Mouse (Mus musculus) retina, postnatal 1 day (tissue): Measurements from ENCODE around the gene Ddah2.
"Not testable (repeated sequence)": the region's sequence is repeated elsewhere in the genome, so short reads cannot be mapped to it uniquely, and the experiment has no call there.

ENCODE experiments used
- DNase-seq: peaks from one replicate; pipeline ENCODE4 v3.0.0-alpha.2; 2012

Ddah2 gene

GRCm38 (mm10) chr17:35028315-35028714, 30.5 kb upstream of the Ddah2 start:
- no peak for DNase-seq

GRCm38 (mm10) chr17:35029691-35030532, 28.9 kb upstream of the Ddah2 start:
- DNase-seq = peak; percentile 75

- no peak for DNase-seq
Measured at GRCm38 (mm10) chr17:35031272-35031671, 27.6 kb upstream of the Ddah2 start.

DNA sequence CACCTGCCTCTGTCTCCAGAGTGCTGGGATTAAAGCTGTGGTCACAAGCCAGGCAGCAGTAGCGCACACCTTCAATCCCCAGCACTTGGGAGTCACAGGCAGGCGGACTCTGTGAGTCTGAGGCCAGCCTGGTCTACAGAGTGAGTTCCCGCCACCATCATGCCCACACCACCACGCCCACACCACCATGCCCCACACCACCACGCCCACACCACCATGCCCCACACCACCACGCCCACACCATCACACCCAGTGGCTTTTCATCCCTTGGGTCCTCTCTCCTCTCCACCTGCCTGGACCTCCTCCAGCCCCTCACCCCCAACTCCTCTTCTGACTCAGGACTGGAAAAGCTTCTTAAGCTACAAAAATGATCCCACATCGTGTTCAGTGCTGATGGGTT, 27.0 kb upstream of the Ddah2 start:
- no peak for DNase-seq

- peak; percentile 52 for DNase-seq
Measured at GRCm38 (mm10) chr17:35032323-35032870, 26.4 kb upstream of the Ddah2 start.

DNA sequence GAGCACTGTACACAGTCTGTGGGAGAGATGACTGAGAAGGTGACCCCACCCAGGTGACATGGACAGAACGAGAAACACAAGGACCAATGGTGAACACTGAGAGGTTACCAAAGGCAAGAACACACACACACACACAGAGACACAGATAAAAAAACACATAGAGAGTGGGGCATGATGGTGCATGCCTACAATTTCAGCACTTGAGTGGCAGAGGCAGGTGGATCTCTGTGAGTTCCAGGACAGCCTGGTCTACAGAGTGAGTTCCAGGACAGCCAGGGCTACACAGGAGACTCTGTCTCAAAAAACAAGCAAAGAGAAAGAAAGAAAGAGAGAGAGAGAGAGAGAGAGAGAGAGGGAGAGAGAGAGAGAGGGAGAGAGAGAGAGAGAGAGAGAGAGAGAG, 25.1 kb upstream of the Ddah2 start:
- DNase-seq = not testable (repeated sequence)

DNA sequence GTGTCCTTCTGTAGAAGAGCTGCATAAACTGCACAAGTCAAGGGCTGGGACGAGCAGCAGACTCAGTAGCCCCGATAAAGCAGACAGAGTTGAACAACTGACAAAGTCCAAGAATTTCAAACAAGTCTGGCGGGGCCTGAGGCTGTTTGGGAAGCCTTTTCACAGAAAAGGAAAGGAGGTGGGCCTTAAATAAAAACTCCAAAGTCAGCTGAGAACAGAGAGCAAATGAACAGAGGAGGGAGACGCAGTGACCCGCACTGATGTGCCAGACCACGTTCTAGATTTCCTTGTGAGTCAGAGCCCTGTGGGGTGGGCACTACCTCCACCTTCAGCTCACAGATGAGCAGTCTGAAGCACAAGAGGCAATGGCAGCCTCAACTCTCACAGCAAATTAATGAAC, 23.9 kb upstream of the Ddah2 start:
- DNase-seq = no peak

GRCm38 (mm10) chr17:35039121-35039873, 19.5 kb upstream of the Ddah2 start:
- DNase-seq = no peak

- no peak for DNase-seq
Measured at GRCm38 (mm10) chr17:35043794-35044193, 15.0 kb upstream of the Ddah2 start.

DNA sequence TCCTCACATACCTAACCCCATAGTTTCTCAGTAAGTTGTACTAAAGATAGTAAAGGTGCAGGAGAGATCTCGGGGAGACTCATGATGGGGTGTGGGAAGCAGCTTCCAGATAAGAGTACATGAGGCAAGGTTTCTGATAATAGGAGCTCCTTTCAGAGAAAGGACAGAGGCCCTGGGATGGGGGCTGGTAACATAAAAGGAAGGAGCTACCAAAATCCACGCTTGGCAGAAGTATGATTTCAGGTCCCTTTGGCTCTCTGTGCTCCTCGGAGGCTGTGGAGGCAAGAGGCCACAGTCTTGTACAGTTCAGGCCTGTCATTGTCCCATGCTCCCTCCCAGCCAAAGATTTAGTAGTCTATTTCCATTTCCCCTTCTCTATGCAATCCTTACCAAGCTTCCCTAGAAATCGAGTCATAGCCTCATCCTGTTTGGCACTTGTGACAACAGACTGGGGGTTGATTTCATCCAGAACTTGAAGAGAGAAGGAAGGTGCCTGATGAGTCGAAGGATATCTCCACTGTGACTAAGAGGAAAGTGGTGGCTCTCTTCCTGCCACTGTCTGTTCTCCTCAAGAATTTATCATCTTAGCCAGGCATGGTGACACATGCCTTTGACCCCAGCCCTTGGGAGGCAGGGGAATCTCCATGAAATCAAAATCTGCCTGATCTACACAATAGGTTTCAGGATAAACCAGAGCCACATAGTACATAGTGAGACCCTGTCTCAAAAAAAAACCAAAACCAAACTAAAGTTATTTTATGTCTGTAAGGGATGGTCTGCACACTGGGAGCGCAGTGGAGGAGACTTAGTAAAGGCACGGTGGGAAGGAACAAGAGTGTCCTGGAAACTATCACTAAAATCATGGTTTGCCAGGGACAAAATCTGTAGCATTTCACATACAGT, 13.7 kb upstream of the Ddah2 start:
- no peak for DNase-seq

DNA sequence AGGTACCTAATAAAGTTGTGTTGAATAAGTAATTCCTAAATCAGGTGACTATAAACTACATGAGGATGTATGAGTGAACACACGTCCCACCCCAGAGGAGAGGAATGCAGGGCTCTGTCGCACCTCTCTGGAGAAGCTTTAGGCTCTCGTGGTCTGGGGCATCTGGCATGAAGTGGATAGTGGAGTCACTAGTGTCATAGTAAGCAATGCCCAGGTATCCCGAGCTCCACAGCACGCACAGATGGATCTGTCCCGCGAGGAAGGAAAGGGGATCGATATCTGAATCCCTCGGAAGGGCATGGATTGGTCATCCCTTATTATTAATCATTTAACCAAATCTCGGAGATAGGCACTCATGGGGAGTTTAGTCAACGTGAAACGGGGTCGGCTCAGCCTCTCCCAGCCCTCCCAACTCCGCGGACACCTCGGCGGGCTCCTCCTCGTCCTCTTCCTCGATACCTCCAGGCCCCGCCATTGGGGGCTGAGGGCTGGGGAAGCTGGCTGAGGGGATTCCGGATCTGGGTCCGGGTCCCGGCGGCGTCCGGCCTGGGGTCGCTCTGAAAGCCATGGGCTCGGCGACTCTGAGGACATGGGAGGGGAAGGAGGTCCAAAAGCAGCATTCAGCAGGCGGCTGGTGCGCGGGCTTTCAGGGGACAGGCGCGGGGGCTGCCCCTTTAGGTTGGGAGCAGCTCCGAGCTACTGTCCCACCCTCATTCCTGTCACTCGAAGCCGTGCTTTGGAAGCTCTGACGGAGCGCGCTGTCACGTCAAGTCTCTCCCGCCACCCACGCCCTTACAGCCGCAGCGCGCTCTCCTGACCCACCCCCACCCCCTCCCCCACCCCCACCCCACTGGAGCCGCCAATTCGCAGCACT, 12.8 kb upstream of the Ddah2 start:
- no peak for DNase-seq

DNA sequence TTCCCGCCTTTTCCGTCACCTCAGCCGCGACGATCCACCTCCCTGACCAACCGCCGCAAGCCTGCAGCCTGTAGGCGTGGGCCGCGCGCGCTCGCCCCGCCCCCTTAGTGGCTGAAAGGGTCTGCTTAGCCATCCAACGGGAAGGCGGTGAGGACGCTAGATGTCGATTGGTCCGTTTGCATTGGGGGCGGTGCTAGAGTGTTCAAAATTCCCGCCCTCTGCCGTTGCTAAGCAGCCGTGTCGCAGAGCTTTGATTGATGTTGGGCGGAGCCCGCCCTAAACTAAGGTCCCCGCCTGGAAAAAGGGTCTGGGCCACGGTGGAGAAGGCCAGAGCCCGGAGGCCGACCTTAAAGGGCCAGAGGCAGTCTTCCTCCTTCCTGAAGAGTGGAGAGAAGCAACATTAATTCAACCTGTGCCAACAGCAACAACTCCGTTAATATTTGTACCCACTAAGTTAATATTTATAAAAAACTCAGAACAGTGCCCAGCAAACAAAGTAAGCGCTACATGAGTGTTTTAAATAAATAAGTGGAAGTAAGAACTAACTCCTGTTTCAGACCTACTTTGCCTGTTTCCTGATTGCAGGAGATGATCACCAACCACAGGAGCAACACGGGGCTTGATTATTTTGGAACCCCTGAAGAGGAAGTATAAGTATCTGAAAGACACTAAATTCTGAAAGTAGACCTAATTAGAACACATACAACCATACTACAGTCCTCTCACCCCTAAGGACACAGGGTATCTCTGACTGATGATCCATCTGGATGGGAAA, 12.0 kb upstream of the Ddah2 start, which contains the start of gene Msh5:
Gene Msh5, minus strand, starts transcription at position 65 of the 775 bp plus-strand sequence.
- DNase-seq = peak; percentile 100

DNA sequence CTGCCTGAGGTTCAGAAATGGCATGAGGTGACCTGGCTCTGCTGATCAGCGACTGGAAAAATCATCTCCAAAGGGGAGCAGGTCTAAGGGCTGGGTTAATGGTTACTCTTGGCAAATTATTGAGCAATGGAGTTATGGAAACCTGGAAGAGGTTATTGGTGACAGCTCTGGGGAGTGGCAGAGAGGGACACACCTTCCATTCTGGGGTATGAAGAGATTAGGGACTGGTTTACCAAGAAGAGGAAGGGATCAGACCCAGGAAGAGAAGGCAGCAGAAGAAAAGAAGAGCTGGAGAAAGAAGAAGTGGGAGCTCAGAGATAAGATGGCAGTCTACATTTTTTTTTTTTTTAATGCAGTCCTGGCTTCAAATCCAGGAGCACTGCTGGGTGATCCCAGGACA, 11.1 kb upstream of the Ddah2 start:
- DNase-seq = no peak

DNA sequence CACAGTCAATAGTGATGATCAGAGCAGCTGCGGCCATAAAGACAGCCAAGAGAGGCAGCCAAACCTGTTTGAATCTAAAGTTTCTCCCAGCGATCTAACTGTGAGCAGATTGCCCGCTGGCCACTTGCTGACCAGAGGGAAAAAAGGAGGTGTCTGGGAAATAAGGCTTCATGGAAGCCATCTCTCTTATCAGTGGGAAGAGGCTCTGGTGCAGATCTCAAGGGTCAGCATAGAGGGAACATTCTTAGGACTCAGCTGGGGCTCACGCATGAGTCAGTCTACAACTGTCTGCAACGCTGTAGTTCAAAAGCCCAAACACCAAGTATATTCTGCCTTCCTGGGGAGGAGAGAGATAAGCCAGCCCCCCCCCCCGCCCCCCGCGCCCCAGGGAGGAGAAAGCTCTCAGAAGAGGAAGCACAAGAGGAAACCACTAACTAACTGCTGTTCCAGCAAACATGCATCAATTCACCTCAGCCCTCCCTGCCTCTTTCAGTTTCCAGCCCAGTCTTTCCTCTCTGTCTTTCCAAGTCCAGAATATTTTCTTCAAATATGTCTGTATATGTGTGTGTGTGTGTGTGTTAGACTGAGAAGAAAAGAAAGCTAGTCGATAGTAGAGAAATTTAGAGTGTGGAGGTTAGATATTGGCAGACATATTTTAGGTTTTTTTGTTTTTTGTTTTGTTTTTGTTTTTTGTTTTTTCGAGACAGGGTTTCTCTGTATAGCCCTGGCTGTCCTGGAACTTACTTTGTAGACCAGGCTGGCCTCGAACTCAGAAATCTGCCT, 10.5 kb upstream of the Ddah2 start:
- DNase-seq = no peak

GRCm38 (mm10) chr17:35048932-35049440, 9.8 kb upstream of the Ddah2 start:
- no peak for DNase-seq

GRCm38 (mm10) chr17:35049561-35050016, 9.2 kb upstream of the Ddah2 start, which contains the start of gene Clic1:
Gene Clic1, plus strand, starts transcription at chr17:35049966.
- DNase-seq = peak; percentile 93

DNA sequence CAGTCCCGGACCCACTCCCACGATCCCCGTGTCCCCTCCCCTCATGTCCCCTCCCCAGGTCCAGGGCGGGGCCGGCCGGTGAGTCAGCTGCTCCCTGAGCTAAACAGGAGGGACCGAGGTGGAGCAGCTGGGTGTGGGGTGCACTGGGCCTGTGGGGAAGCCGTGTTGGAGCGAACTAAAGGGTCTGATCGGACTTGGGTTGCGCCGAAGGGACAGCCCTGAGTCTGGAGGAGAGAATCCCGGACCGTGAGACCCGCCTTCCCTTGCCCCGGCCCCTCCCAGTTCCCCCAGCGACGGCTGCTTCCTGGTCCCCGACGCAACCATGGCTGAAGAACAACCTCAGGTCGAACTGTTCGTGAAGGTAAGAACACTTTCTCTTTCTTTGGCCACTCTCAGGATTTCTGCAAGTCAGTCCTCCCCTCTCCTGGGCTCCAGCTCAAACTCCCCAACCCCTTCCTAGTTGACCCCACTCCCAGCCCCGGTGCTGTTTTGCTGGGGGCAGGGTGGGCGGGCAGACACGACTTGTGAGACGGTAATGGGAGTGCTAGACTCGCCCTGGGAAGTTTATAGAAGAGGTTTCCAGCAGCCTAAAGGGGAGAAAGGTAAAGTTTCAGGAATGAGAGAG, 8.6 kb upstream of the Ddah2 start:
- peak; percentile 69 for DNase-seq

- peak; percentile 82 for DNase-seq
Measured at GRCm38 (mm10) chr17:35051156-35052086, 7.4 kb upstream of the Ddah2 start.
